Mouse (Mus musculus) kidney, adult 2 months (tissue): ENCODE measurements at regions not wholly inside any gene's neighbourhood (a gene's known extent, or its start where the extent isn't known, plus 50 kb on each side); places are given as distances from the start of the nearest gene placed in this dataset.

Source experiments
- CTCF ChIP-seq: fragments of 200-500 bp; conservative IDR thresholded peaks from 2 replicates; pipeline ENCODE4 v1.5.1; 2011; ENCODE audit warnings: low read depth, mild to moderate bottlenecking, control low read depth, low read length, moderate library complexity, mixed read lengths; ENCODE audit not compliant: insufficient read depth, insufficient read length
- POLR2A ChIP-seq: fragments of 200-500 bp; IDR thresholded peaks from one replicate; pipeline ENCODE4 v1.6.1; 2011; ENCODE audit warnings: low read depth, low read length, control low read depth

DNA sequence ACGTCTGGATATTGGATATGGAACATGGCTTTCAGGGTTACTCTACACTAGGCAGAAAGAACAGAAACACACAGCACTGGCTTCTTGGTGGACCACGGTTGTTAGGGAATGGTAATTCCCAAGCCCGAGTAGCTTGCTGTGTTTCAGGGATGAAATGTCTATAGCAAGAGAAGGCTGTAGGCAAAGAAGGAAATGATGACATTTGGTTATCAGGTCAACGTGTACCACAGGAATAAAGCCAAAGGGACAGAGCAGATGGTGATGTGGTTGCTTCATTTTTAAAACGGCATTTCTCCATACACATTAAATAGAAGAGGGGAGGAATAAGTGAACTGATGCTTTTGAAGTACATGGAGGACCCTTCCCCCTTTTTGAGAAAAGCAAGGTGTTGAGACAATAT, 433.1 kb downstream of the Btbd3 start:
- TF ChIP-seq CTCF, result no peak
- no peak for TF ChIP-seq POLR2A
